Mouse (Mus musculus) layer of hippocampus, postnatal 25 days (tissue): ENCODE measurements around the gene Olfr251. TPM values are rescaled to one million over a fixed set of nuclear protein-coding genes. Genes with fewer than 3 reads are reported as not detected.
"Not testable (repeated sequence)": the region's sequence is repeated elsewhere in the genome, so short reads cannot be mapped to it uniquely, and the experiment has no call there.

ENCODE experiments used
- DNase-seq, 2 experiments: peaks; one replicate each; pipeline ENCODE4 v3.0.0; 2022; ENCODE audit warnings: mixed read lengths in 2 of 2, low spot score in 1 of 2; ENCODE audit errors: extremely low spot score in 1 of 2
- total RNA-seq, 2 experiments: library from RNA; stranded (reverse); gene quantifications; 2 replicates each; pipeline ENCODE4 v1.2.3; 2021

Olfr251 gene
- total RNA-seq = not detected

DNA sequence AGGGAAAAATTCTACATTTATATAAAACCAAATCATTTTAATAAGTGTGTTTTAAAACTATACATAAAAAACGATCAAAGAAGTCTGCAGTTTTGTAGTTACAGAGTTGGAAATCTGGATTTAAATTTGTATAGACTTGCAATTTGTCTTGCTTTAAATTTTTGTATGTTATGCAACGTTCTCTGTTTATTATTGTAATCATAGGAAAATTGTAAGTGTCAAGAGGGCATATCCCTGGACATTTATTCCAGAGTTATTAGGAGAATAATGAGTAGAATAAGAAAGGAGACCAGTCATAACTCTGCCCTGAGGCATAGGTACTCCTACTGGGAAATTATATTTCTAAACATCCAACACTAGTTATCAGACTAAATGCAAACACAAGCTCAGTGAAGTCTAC, at the start of gene Olfr251:
Gene Olfr251, plus strand, starts transcription at position 301 of the 400 bp plus-strand sequence.
- no peak for DNase-seq

DNA sequence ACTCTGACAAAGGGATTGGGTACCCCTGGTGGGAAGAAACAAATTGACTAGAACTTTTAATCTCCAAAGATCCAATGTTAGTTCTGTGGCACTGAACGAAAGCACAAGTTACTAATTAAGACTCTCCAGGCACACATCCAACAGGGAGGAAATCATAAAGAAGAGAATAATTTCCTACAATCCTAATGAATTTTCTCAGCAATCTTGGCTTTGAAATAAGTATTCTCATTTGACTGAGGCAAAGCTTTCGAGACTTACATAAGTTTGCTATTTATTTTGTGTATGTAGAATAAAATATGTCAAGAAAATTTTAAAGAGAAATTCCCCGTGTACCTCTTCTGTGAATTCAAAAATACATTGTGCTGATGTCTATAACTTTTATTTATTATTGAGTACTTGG, 48.1 kb upstream of the Olfr251 start, which contains the start of gene Olfr25:
Gene Olfr25, plus strand, starts transcription at position 301 of the 400 bp plus-strand sequence.
- no peak for DNase-seq

DNA sequence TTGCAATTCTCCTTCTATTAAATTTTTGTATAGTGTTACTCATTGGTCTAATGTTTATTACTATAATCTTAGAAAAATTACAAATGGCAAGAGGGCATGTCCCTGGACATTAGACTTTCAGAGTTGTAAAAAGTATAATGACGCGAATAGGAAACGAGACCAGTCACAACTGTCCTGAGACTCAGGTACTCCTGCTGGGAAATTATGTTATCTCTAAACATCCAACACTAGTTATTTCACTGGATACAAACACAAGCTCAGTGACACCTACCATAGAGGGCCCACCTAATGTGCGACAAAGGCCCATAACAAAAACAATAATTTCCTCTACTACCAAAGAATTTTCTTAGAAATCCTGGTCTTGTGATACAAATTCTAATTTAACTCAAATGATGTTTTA, 28.8 kb upstream of the Olfr251 start, which contains the start of gene Olfr898:
Gene Olfr898, plus strand, starts transcription at position 301 of the 400 bp plus-strand sequence.
- no peak for DNase-seq

DNA sequence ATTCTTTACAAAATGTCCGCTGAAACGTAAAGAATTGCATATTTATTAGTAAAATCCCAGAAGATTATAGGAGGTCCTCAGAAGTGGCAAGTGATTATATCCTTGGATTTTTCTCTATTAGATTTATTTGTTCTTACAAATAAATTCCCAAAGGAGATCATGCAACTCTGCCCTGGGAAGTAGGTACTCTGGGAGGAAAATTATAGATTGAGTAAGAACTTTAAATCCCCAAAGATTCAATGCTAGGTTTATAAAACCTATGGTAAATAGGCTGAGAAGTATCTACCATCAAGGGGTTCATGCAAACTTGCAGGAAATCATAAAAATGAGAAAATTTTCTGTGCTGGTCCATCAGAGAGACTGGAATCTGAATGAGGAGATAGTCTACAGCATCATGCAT, 10.3 kb upstream of the Olfr251 start, which contains the start of gene Olfr250:
Gene Olfr250, plus strand, starts transcription at position 301 of the 400 bp plus-strand sequence.
- no peak for DNase-seq

DNA sequence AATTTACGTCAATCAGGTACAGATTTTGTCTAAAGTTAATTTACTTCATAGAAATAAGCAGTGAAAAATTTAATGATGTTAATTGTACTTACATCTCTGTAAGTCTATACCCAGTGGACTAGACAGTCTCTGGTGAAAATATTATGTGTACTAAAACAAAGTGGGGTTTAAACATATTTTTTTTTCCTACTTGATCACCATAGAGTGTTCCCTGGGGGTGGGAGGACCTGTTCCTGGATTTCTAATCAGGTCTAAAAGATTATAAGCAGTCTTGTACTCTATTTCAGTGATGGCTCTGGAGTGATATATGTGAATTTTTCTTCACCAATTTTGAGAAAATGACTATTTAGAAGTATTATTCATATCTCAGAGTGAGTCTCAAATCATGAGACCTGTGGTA, 24.5 kb downstream of the Olfr251 start, which contains the start of gene Olfr147:
Gene Olfr147, plus strand, starts transcription at position 301 of the 400 bp plus-strand sequence.
- DNase-seq = no peak

DNA sequence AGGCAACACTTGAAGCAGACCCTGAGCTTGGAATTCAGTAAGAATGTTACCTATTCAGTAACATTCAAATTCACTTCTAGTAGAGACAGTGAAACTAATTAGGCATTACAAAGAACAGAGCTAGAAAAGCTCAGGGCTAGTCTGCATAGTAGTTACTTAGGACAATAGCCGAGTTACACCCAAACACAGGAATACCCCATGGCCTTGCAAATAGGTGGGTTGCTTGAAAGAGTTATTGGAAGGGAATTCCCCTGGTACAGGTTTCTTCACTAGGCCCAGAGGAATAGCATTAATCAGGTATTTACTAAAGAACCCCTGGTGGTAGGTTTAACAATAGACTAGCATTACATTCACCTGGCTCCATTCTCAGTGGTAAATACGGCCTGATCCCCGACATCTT, 30.6 kb downstream of the Olfr251 start:
- DNase-seq = not testable (repeated sequence)

DNA sequence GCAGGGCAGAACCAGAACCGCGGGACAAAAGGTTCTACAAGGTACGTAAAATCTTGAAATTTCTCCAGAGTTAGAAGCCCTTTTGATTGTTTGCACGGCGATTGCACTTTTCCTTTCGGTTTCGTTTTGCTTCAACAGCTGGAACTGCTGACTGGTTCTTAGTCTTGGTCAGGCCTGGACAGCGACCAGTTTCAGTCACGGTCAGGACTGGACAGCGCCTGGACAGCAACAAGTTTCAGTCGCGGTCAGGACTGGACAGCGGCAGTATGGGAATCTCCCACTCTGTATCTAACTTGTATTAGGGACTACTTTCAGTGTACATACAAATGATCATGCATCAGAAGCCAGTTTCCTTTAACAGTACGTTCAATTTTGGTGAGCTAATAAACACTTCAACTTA, 36.6 kb downstream of the Olfr251 start:
- not testable (repeated sequence) for DNase-seq

DNA sequence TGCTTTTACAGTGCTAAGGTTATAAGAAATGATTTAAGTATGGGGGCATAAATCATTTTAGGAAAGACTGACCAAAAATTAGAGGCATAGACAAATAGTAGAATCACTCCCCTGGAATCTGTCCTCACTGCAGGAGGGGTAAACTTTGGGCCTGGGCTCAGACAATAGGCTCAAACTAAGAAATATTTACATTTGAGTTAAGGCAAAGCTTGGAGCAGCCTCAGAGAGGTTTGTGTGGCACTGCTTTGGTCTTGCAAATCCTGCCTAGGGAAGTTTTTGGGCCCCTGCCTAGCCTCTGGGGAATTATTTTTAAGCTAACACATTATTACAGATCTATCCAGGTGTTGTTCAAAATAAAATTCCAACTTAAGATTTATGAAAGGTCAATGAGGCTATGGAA, 46.9 kb downstream of the Olfr251 start:
- no peak for DNase-seq

DNA sequence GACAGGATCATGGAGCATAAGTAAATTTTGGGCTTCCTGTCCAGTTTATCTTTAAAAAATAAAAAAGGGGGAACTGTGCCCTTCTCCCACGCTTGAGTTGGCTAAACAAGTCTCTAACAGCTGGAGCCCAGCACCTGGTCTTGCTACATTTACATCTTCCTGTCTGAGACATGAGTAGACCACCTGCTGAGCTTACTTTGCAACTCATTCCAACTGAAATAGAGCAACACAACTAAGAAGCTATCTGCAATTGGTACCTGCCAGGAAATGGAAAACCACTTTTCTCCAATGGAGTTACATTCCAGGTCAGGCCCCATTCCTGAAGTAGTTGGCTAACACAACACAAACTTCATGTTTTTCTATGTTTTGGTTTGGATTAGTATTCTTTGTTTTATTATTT, 50.1 kb downstream of the Olfr251 start:
- no peak for DNase-seq

DNA sequence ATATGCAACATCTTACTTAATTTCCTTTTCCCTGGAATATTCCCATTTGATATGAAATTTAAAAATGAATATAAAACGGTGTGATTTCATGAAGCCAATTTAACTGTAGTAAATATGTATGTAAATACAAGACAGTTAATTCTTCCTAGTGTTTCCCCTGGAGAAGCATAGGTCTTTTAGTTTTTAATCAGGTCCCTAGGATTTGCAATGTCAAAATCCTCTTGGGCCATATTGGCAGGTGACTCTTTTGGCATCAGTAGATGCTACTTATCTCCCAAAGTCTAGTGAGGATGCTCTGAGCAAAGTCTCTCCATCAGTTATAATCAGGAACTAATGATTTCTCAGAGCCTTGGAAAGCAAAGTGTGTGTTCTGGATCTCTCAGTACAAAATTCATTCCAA, 52.3 kb downstream of the Olfr251 start, which contains the start of gene Olfr901:
Gene Olfr901, plus strand, starts transcription at position 301 of the 400 bp plus-strand sequence.
- no peak for DNase-seq

Other genes with a start within 250 kb of the Olfr251 start
- not detected for gene Olfr890, start 234.6 kb upstream of the Olfr251 start, total RNA-seq
- gene Olfr891, start 196.3 kb upstream of the Olfr251 start, total RNA-seq = not detected
- gene Olfr893, start 168.7 kb upstream of the Olfr251 start, total RNA-seq = not detected
- gene Olfr894, start 159.0 kb upstream of the Olfr251 start, total RNA-seq = not detected
- gene Olfr143, start 124.3 kb upstream of the Olfr251 start, total RNA-seq = not detected
- not detected for gene Olfr895, start 109.2 kb upstream of the Olfr251 start, total RNA-seq
- not detected for gene Olfr896-ps1, start 86.0 kb upstream of the Olfr251 start, total RNA-seq
- not detected for gene Olfr25, start 48.0 kb upstream of the Olfr251 start, total RNA-seq
- not detected for gene Olfr898, start 28.7 kb upstream of the Olfr251 start, total RNA-seq
- not detected for gene Olfr250, start 10.2 kb upstream of the Olfr251 start, total RNA-seq
- gene Olfr147, start 24.6 kb downstream of the Olfr251 start, total RNA-seq = not detected
- not detected for gene Olfr901, start 52.4 kb downstream of the Olfr251 start, total RNA-seq
- not detected for gene Olfr902, start 70.6 kb downstream of the Olfr251 start, total RNA-seq
- gene Olfr904, start 86.1 kb downstream of the Olfr251 start, total RNA-seq = not detected
- under 1 TPM in 1 of 2 experiments, not detected in 1; 0.07 TPM for gene Olfr905, start 94.0 kb downstream of the Olfr251 start, total RNA-seq
- gene Olfr906, start 110.0 kb downstream of the Olfr251 start, total RNA-seq = not detected
- not detected for gene Olfr907, start 118.7 kb downstream of the Olfr251 start, total RNA-seq
- not detected for gene Olfr911-ps1, start 144.5 kb downstream of the Olfr251 start, total RNA-seq
- not detected for gene Olfr910, start 160.8 kb downstream of the Olfr251 start, total RNA-seq
- gene Olfr912, start 203.1 kb downstream of the Olfr251 start, total RNA-seq = not detected
- not detected for gene Olfr913, start 215.7 kb downstream of the Olfr251 start, total RNA-seq
- gene Olfr914, start 228.0 kb downstream of the Olfr251 start, total RNA-seq = not detected